Mouse (Mus musculus) kidney, embryonic 14.5 days (tissue): Measurements from ENCODE around the gene Crk. TPM values are rescaled to one million over a fixed set of nuclear protein-coding genes. Genes with fewer than 3 reads are reported as not detected.
A peak's percentile ranks its signal among the peaks of the same experiment; 100 is the strongest.
"Not testable (repeated sequence)": the region's sequence is repeated elsewhere in the genome, so short reads cannot be mapped to it uniquely, and the experiment has no call there.

ENCODE experiments used
- ATAC-seq: fragments of 200-750 bp; cut with Nextera tagmentation; 2 replicates; pipeline ENCODE4 v1.8.0; 2017; ENCODE audit warnings: moderate number of reproducible peaks, mild to moderate bottlenecking, moderate TSS enrichment, moderate library complexity; ENCODE audit not compliant: low FRiP score, low TSS enrichment
- H3K27ac ChIP-seq: fragments of 300-500 bp; sonication (generic); 2 replicates; pipeline ENCODE4 v1.5.1; 2014; ENCODE audit warnings: low read depth, mild to moderate bottlenecking, low read length, moderate library complexity, mixed read lengths
- H3K27me3 ChIP-seq: fragments of 300-500 bp; sonication (generic); 2 replicates; pipeline ENCODE4 v1.6.1; 2014; ENCODE audit warnings: mild to moderate bottlenecking, low read length; ENCODE audit not compliant: control insufficient read depth, insufficient read depth
- H3K36me3 ChIP-seq: fragments of 300-500 bp; sonication (generic); 2 replicates; pipeline ENCODE4 v1.6.1; 2014; ENCODE audit warnings: low read length, mixed read lengths; ENCODE audit not compliant: control insufficient read depth, insufficient read depth
- H3K4me1 ChIP-seq: fragments of 300-500 bp; sonication (generic); 2 replicates; pipeline ENCODE4 v1.6.1; 2014; ENCODE audit warnings: low read length, mixed read lengths; ENCODE audit not compliant: control insufficient read depth, insufficient read depth
- H3K4me2 ChIP-seq: fragments of 300-500 bp; sonication (generic); replicated peaks from 2 replicates; pipeline ENCODE4 v1.6.1; 2014; ENCODE audit warnings: low read depth, mild to moderate bottlenecking, low read length
- H3K4me3 ChIP-seq: fragments of 300-500 bp; sonication (generic); 2 replicates; pipeline ENCODE4 v1.5.1; 2014; ENCODE audit warnings: mild to moderate bottlenecking, low read length
- H3K9ac ChIP-seq: fragments of 300-500 bp; sonication (generic); 2 replicates; pipeline ENCODE4 v1.6.1; 2014; ENCODE audit warnings: low read depth, mild to moderate bottlenecking, low read length, moderate library complexity
- H3K9me3 ChIP-seq: fragments of 300-500 bp; sonication (generic); 2 replicates; pipeline ENCODE4 v1.6.1; 2016; ENCODE audit warnings: low read length; ENCODE audit not compliant: control insufficient read depth
- WGBS: fragments of 180-500 bp; shearing (Covaris S2); extraction: QIAGEN DNeasy Blood & Tissue Kit; methylation state at CpG from one replicate; pipeline ENCODE4 v1.1.7; 2014; 5-methylcytosine and 5-hydroxymethylcytosine counted together
- polyA plus RNA-seq: library from polyadenylated mRNA; unstranded; fragments of >200 nt; fragmentation: Nextera tagmentation; extraction: Ambion mirVana; gene quantifications from 2 replicates; pipeline ENCODE4 v1.2.1, GENCODE M21; 2014

Crk gene
- polyA plus RNA-seq, 1 experiment from 2014 or later, result 119 TPM

DNA sequence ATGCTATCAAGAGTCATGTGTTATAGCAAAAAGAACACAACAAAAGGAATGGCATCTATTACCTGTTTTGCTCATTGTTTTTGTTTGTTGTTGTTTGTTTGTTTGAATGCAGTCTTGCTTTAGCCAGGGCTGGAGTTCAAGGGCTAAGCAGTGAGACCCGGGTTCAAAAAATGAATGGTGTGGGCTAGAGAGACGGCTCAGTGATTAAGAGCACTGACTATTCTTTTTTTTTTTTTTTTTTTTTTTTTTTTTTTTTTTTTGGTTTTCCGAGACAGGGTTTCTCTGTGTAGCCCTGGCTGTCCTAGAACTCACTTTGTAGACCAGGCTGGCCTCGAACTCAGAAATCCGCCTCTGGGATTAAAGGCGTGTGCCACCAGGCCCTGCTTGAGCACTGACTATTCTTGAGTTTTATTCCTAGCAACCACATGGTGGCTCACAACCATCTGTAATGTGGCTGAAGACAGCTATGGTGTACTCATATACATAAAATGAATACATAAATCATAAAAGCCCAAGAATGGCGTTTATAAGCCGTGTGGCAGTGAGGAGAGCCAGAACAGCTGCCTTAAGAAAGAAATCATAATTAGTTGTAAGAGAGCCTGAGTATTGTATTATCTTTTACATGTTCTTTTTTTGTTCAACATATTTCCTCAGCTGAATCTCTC, 37.7 kb downstream of the Crk start:
- no peaks in the 10 kb centered on the region for H3K4me1 ChIP-seq
- no peak for ATAC-seq
- H3K4me2 ChIP-seq, result no peak overlapping the region
- H3K36me3 ChIP-seq, result no peaks in the 10 kb centered on the region
- no peak overlapping the region for H3K9ac ChIP-seq
- H3K27me3 ChIP-seq, result no peaks in the 10 kb centered on the region
- no peak overlapping the region for H3K4me3 ChIP-seq
- no peaks in the 10 kb centered on the region for H3K9me3 ChIP-seq
- 83% methylated on average over 8 of the region's 8 CpGs for WGBS
- no peak overlapping the region for H3K27ac ChIP-seq

DNA sequence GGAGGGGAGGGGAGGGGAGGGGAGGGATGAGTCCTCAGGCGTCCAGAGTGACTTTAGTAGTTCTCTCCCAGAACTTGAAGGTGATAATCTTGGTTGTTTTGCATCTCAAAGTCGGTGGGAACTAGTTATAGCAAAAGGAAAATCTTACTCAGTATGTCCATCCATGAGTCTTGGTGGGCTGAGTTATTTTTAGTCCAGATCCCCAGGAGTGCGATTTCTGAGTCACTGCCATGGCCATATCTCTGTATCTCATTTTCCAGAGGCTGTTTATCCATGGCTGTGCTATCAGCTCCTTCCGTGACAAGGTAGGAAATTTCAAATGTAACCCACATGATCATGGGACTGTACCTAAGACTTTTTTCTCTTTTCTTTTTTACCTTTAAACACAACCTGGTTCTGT, 43.3 kb downstream of the Crk start:
- no peak for ATAC-seq
- no peak overlapping the region for H3K4me3 ChIP-seq
- no peaks in the 10 kb centered on the region for H3K27me3 ChIP-seq
- WGBS, result 61% methylated on average over 4 of the region's 4 CpGs
- no peak overlapping the region for H3K4me2 ChIP-seq
- no peaks in the 10 kb centered on the region for H3K9me3 ChIP-seq
- H3K27ac ChIP-seq, result no peak overlapping the region
- no peaks in the 10 kb centered on the region for H3K36me3 ChIP-seq
- H3K9ac ChIP-seq, result no peak overlapping the region
- H3K4me1 ChIP-seq, result no peaks in the 10 kb centered on the region

DNA sequence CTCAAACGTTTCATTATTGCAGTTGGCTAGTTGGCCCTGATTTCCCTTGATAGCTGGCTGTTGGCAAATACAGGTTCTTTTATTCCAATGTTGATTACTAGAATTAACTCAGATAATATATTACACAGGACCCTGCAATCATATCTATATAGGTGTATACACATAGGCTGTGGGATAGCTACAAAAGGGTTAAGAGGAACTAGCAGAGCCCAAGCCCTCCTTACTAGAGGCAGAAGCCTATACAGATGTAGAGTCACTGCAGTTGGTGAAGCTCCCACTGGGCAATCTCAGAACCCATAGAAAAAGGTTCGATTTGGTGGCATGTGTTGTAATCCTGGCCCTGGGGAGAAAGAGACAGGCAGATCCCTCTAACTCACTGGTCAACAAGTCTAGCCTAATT, 48.1 kb downstream of the Crk start:
- no peak for ATAC-seq
- Histone ChIP-seq H3K4me1 (peaks cover 3% of the 10 kb centered on the region), H3K36me3 (no peaks in the 10 kb centered on the region), H3K27ac (no peak overlapping the region), H3K27me3 (no peaks in the 10 kb centered on the region), H3K4me2 (no peak overlapping the region), H3K4me3 (no peak overlapping the region), H3K9ac (no peak overlapping the region), H3K9me3 (no peaks in the 10 kb centered on the region)
- 76% methylated on average over 2 of the region's 2 CpGs for WGBS

- not testable (repeated sequence) for H3K4me3 ChIP-seq, H3K27me3 ChIP-seq, H3K9ac ChIP-seq, H3K4me1 ChIP-seq, H3K36me3 ChIP-seq, ATAC-seq, H3K9me3 ChIP-seq, H3K4me2 ChIP-seq, H3K27ac ChIP-seq
- WGBS, result 93% methylated on average over 6 of the region's 6 CpGs
Measured at GRCm38 (mm10) chr11:75727659-75728058, 48.6 kb downstream of the Crk start.

- H3K4me1 ChIP-seq, result peaks cover 28% of the 10 kb centered on the region
- H3K27ac ChIP-seq, result peak within 1 kb of the TSS; percentile 90
- peak within 1 kb of the TSS; percentile 88 for H3K4me2 ChIP-seq
- no peaks in the 10 kb centered on the region for H3K27me3 ChIP-seq
- H3K36me3 ChIP-seq, result no peaks in the 10 kb centered on the region; the same call in 1 of the 2 replicates
- 1% methylated on average over 72 of the region's 76 CpGs for WGBS
- peak; percentile 95 for ATAC-seq
- H3K9me3 ChIP-seq, result no peaks in the 10 kb centered on the region
- peak within 1 kb of the TSS; percentile 96 for H3K9ac ChIP-seq
- peak within 1 kb of the TSS; percentile 90 for H3K4me3 ChIP-seq
Measured at GRCm38 (mm10) chr11:75732434-75733226, 53.6 kb downstream of the Crk start, which contains the start of gene Ywhae. Ywhae (plus strand) TSS chr11:75732869.

DNA sequence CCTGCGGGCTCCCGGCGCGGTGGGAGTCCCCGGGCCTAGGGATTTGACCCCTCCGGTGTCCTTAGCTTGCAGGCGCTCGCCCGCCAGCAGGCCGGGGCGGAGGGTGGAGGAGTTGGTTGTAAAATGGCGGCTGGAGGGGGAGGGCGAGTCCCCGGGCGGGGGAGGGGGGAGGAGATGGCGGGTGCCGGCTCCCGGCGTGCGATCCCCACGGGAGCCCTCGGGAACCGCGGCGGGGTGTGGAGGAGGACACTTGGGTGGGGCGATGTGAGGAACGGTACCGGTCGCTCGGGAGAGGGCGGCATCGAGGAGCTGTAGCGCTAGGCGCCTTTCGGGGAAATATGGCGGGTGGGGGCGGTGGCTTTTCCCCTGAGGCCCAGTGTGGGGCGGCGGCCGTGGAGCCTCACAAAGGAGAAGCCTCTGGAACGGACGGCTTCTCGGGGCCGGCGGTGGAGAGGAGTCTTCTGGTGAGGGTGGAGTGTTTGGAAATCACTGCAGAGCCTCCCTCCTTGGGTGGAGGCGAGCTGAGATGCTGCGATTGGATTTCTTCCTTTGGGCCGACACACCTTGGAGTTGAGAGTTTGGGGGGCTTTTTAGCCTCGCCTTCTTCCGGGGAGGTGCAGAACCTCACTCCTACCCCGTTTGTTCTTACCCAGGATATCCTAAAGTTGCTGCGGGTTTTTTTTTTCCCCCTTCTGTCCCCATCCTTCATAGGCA, 54.3 kb downstream of the Crk start:
- Histone ChIP-seq H3K4me1 (peaks cover 28% of the 10 kb centered on the region), H3K27me3 (no peaks in the 10 kb centered on the region), H3K4me2 (peak overlapping the region; percentile 88), H3K27ac (peak overlapping the region; percentile 90), H3K9ac (peak overlapping the region; percentile 96), H3K36me3 (no peaks in the 10 kb centered on the region; the same call in 1 of the 2 replicates), H3K4me3 (peak overlapping the region; percentile 90), H3K9me3 (no peaks in the 10 kb centered on the region)
- ATAC-seq, result peak; percentile 67
- under 1% methylated on average over 51 of the region's 52 CpGs for WGBS

DNA sequence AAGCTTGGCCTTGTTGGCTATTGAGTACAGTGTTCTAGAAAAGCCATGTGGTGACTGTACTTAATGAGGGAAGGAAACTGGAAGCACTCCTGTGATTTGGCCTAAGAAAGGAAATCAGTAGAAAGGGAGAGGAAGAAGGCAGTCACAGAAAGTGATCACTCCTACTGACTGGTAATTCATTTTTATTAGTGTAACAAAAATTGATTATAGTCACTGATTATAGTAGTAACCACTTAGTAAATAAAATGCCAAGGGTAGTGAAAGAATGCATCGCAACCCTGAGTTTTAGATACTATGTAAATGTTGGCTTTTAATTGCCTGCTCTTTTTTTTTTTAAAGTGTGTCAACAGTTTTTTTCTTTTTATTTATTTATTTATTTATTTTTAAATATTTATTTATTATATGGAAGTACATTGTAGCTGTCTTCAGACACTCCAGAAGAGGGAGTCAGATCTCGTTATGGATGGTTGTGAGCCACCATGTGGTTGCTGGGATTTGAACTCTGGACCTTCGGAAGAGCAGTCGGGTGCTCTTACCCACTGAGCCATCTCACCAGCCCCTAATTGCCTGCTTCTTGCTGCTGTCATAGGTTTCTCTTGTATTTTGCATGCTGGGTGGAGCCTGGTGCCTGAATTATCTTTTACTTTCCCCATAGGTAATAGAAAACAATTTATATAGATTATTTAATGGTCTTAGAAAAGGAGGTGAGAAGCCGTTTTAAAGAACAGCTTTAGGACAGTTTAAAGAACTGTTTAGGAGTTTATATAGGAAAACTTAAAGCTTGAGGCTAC, 56.6 kb downstream of the Crk start:
- no peak for ATAC-seq
- H3K4me3 ChIP-seq, result peak overlapping the region; percentile 90
- 72% methylated on average over 5 of the region's 5 CpGs for WGBS
- H3K9me3 ChIP-seq, result no peaks in the 10 kb centered on the region
- peaks cover 10% of the 10 kb centered on the region; the same call in 1 of the 2 replicates for H3K36me3 ChIP-seq
- no peaks in the 10 kb centered on the region for H3K27me3 ChIP-seq
- peak overlapping the region; percentile 88 for H3K4me2 ChIP-seq
- peaks cover 28% of the 10 kb centered on the region for H3K4me1 ChIP-seq
- H3K27ac ChIP-seq, result no peak overlapping the region
- H3K9ac ChIP-seq, result peak overlapping the region; percentile 96; the same call in 1 of the 2 replicates

DNA sequence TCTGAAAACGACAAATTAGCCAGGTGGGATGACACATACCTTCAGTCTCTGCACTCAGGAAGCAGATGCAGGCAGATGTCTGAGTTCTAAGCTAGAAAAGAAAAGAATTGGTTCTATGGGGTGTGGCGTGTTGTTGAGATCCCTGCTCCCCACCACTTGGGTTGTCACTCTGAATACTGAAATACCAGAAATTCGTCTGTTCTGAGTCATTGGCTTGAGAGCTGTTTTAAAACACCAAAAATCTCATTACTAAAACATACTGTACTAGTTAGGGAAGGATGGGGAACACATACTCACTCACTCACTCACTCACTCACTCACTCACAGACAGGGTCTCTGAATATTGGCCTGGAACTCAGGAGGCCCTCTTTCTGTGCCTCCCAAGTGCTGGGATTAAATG, 57.9 kb downstream of the Crk start:
- no peaks in the 10 kb centered on the region for H3K27me3 ChIP-seq
- H3K9me3 ChIP-seq, result no peaks in the 10 kb centered on the region
- no peak overlapping the region for H3K4me2 ChIP-seq
- WGBS, result 52% methylated on average over 3 of the region's 3 CpGs
- no peak overlapping the region for H3K9ac ChIP-seq
- no peak for ATAC-seq
- peaks cover 31% of the 10 kb centered on the region for H3K4me1 ChIP-seq
- H3K4me3 ChIP-seq, result no peak overlapping the region
- H3K36me3 ChIP-seq, result peaks cover 10% of the 10 kb centered on the region; the same call in 1 of the 2 replicates
- H3K27ac ChIP-seq, result no peak overlapping the region
